Mouse (Mus musculus) T-cell, adult 2 months (primary cell): ENCODE measurements around the gene Pced1a.

Source experiments
- DNase-seq: peaks from one replicate; pipeline ENCODE4 v3.0.0; 2022; ENCODE audit warnings: low spot score

The Pced1a gene

DNA sequence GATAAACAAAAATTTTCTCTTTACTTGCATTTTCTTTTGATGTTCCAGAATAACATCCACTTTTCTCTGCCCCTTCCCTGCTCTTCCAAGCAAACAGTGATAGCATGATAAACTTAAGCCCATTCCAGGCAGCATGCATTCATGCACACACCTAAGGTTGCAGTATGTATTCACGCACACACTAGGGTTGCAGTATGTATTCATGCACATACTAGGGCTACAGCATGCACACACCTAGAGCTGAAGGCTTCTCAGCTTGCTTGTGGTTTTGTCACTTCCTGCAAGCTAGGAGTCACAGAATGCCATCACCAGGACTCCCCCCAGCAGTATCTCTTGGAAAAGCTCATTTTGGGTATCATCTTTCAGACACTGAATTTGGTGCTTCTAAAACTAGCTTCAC, 12.3 kb upstream of the Pced1a start:
- no peak for DNase-seq

DNA sequence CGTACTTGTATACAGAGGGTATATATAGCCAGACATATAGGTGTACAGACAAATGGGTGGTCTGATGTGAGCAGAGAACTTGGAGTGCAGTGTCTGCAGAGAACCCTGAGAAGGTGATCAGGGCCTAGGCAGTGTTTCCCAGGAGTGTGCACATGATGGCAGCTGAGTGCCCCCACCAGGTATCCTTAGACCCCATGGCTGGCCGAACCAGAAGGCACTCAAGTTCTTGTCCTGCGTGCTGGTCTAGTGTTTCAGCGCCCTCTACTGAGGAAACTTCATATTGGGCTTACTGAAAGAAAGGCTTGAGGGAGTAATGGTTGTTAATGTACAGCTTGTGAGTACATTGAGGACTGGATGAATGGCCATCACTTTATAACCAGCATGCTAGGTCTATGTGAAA, 8.7 kb upstream of the Pced1a start:
- DNase-seq = peak; percentile 34

DNA sequence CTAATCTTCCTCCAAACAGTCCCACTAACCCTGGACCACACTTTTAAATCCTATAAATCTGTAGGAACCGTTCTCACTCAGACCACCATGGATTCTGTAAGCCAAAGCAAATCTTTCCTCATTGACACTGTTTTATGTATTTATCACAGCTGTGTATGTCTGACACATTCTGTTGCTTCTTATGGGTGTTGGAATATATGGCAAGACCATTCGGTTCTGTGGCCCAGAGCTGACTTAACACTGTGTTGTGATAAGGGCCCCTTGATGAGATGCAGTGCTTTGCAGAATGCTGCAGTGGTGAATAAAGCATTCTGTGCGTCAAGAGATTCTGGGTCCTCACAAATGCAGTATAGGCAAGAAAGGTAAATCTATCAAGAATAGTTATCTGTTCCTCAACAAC, 7.7 kb upstream of the Pced1a start:
- no peak for DNase-seq

DNA sequence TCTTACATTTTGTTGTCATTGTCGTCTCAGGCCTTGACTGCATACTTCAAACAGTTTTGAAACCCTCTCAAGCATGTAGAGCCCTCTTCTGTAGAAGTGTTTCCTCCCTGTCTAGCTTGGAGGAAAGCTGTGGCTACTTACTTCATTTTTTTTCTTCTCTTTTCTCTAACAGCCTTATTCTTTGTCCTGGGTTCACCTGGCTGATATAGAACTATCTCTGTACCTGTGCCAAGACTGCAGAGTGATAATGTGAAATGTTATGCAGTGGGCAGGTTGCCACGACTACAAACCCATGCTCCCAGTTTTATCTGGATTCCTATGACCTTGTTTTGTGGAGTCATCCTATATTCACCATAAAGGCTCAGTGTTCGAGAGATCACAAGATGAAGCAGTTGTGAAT, 6.0 kb upstream of the Pced1a start:
- no peak for DNase-seq

DNA sequence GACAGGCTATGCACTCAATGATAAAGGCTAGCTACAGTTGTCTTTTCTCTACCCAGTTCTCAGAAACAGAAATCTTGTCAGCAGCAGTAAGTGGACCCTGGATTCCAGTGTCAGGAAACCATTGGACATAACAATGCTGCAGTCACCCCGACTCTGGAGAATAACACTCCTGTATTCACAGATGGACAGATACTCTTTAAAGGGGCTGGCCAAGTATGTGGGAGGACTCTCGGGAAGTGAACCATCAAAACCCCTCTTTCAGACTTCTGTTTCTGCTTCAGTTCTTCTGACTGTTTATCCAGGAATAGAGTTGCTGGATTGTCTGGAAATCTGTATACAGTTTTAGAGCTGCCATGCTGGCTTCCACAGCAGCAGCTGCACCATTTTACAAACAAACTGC, 5.3 kb upstream of the Pced1a start:
- no peak for DNase-seq

DNA sequence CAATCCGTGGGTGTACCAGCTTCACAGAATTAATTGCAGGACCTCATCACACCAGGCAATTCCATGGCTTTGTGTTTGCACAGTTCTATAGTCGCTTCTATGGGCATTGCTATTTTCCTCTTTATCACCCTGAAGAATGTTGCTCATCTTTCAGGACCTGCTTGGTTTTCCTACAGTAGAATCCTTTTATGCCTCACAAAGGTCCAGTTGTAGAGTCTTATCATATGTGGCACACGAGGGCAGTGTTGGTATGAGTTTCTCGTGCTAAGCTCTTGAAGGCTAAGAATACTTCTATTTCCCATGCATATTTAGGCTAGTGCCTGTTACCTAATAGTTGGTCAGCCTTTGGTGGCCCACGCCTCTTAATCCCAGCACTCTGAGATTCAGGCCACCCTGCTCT, 611 bp upstream of the Pced1a start:
- no peak for DNase-seq

DNA sequence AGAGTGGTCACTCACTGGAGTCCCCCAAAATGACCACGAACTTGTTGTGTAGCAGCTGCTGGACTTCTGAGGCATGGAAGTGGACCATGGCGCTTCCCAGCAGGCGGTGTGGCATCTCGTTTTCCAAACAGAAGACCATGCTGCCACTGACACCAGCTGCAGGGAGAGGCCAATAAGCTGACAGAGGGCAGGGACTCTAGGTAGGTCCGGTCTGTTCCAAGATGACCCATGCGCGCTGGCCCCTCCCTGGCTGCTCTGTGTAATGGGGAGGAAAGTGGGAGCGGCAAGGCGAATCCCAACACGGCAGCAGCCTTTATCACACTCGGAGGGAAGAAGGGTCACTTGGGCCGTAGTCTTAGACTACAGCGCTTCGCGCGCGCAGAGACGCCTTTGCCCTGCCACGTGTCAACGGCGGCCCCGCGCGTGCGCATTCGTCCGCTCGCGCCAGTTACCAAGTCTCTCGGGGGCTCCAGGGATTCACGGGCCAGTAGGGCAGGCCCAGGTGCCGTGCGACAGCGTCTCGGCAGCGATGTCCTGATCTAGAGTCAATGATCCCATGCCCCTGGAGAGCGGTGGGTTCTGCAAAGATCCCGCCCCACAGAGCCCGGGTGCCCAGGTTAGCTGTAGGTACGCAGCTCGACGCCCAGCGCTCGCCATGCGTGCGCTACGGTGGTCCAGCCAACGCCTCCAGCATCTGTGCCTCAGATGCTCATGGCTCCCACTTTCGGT, 940 bp downstream of the Pced1a start:
- DNase-seq = peak; percentile 77

DNA sequence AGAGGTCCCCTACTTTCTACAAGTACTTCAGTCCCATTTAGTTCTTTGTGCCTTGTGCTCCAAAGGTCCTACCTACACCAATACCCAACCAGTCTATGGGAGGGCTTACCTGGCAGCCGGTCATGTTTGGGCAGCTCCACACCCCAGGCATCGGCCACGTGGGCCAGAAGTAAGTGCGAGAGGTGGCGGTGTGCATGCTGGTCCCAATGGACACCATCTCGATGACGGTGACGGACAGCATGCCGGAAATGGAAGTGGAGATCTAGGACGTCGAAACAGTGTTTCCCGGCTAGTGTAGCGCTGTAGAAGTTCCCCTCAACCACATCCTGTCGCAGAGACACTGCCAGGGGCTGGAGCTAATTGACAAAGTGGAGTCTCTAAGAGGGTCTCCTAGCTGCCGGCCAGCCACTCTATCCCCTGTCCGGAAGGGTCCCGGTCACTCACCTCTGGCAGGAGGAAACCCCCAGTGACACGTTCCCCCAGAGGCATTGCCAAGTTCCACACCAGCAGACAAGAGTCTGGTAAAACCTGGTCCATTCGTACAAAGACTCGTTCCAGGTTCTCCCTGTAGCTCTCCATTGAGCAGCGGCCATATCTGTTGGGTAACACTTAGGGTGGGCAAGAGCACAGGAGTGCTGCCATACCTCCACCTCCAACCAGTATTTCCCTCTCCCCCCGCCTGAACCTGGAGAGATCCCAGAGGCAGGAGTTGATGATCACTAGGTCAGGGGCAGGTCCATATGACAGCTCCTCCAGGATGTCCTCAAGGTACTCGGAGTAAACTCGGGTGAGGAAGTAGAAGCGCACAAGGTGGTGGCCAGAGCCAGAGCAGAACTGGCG, 2.5 kb downstream of the Pced1a start:
- DNase-seq = no peak

DNA sequence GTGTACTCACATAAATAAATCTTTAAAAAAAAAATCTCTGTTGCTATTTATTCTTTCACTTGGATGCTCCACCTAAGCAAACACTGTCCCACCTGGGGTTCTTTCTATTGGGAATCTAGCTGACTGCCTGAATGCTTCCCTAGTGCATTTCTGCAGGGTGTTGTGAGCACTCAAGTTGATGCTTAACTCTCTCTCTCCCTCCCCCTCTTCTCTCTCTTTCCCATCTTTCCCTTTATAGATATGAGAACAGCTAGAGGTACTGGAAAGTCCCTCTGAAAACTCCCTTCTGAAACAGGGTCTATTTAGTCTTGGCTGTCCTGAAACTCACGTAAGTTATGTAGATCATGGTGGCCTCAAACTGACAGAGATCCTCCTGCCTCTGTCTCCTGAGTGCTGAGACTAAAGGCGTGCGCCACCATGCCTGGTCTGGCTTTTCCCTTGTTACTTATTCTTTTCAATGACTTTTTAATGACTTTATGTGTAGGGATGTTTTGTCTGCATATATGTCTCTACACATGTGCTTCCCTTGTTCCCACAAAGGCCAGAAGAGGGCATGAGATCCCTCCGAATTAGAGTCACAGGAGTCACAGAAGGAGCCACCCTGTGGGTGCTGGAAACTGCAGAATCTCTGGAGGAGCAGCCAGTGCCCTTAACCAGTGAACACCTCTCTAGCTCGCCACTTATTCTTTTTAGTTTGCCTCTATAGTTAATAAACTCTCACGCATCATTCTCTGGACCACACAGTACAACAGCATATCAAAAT, 10.2 kb downstream of the Pced1a start:
- no peak for DNase-seq

DNA sequence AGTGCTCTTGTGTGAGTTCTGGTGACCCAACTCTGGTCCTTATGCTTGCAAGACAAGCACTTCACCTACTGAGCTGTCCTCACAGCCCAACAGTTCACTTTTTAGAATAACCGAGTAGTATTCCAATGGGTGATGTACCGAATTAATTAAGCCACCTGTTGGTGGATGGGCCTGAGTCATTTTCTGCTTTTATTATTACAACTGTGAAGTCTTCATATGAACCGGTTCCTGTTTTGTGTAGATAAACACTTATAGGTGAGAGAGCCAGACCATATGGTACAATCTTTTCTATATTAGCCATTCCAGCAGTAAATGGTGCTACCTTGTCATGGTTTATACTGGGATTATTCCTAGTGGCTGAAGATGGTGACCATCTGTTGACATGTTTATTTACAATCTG, 11.7 kb downstream of the Pced1a start:
- DNase-seq = no peak

DNA sequence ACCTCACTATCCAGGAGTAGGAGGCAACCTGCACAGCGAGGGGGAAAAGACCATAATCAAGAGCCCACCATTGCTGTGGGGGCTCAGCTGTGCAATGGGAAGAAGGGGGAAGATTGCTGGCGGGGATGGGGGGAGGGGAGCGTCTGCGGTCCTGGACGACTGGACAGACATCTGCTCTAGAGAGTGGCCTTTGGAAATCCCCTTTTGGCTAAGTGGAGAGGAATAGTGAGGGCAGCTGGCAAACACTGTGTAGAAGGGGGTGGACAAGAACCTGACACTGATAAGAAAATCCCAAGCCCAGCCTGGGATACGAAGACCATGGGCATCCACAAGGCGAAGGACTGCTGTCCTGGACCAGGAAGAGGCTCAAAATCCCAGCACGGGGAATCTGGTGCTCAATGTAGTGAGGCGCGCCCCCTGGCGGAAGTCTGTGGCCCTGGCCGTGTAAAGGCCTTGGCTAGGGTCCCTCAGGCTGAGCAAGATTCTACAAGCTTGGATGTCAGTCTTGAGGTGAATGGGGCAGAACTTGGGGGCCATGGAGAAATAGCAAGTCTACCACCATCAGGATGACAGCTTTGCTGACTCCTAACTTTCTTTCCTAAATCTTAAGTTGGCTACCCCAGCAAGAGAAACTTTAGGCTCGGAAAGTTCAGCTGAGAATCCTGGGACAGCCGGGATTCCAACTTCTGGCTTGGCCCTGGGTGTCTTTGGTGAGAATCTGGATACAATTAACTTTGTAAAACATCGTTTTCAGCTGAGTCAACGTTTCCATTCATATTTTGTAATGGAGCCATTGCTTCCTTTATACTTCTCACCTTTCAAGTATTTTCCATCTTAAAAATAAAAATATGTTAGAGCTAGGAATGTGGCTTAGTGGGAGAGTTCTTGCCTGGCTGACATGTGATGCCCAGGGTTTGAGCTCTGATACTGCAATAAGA, 12.7 kb downstream of the Pced1a start:
- peak; percentile 49 for DNase-seq

DNA sequence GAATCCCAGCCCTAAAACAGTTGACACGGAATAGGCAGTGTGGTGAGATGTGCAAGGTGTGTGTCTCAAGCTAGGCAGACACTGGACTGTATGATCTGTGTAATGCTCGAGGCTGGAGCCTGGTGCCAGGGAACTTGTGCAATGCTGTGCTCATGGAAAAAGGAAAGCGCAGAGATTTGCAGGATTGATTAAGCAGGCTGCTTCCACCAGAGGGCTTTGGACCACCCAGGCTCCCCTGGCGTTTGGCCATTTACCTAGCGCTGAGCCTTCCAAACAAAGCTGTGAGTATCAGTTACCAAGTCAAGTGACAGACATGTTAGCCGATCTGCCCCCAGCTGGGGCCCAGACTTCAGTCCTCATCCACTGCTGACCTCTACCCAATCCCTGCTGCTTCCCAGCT, 16.3 kb downstream of the Pced1a start:
- DNase-seq = no peak

DNA sequence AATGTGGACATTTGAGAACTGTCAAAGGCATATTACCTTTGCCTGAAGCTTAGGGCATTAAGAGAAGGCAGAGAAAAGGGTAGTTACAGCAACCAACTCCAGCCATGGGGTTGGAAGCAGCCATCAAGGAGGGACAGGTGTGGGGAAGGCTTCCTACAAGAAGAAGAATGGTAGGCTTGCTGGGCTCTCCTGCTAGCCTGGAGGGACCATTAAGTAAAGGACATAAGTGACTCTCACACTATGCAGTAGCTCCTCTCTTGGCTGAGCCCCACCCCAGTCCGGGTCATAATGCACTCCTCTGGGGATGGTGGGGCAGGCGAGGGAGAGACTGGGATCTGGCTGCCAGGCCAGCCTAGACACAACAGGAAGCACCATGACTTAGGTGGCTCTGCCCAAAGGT, 18.3 kb downstream of the Pced1a start, which contains the start of gene Tmem239:
Tmem239 (plus strand) TSS at position 301 of the 400 bp plus-strand sequence.
- DNase-seq = no peak

DNA sequence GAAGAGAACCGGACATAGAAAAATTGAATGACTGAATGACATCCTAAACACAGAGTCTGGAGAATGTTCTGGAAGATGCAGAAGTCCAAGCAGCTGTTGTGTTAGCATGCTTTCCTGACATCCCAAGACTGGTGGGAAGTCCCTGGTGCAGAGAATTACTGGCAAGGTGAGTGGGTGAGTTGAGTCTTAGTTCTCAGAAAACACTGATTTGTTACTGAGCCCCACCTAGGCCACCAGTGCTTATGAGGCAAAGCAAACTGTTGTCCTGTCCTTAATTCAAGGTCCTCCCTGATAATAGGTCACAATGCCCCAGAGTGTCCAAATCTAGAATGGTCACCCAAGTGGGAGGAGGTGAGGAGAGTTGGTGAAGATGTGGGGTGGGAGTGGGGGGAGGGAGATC, 19.6 kb downstream of the Pced1a start, which contains the start of the genes Gm28372 and 1700020A23Rik:
Gm28372 (plus strand) TSS at position 301 of the 400 bp plus-strand sequence.
1700020A23Rik (plus strand) TSS at position 321 of the 400 bp plus-strand sequence.
- DNase-seq = no peak

DNA sequence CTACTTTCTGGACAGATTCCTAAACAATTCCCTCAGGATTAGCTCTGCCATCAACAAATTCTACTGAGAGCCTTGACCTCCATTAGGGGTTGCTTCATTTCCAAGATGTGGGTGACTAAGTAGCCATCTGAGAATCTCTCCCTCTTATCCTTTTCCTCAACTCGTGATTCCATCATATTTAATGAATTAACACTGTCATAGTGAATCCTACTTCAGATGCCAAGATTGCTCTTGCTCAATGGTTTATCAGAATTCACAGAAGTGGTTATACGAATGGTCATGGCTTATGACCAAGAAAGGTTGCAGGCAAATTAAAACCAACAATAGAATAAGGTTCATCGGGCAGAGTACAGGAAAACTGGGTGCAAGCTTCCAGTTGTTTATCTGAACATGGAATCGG, 22.6 kb downstream of the Pced1a start:
- no peak for DNase-seq

DNA sequence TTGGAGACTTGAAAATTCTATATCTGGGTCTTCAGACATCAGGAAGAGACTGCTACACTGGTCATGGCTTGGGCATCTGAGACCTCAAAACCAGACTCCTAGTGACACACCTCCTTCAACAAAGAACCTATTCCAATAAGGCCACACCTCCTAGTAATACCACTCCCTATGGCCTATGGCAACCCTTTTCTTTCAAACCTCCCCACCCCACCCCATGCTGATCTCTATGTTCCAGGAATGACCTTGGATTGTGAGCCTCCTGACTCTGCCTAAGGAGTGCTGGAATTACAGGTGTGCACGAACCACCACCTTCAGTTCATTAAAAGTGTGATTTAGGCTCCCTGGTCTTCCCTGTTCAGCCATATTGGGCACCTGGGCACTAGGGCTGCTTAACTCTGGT, 24.5 kb downstream of the Pced1a start:
- no peak for DNase-seq

DNA sequence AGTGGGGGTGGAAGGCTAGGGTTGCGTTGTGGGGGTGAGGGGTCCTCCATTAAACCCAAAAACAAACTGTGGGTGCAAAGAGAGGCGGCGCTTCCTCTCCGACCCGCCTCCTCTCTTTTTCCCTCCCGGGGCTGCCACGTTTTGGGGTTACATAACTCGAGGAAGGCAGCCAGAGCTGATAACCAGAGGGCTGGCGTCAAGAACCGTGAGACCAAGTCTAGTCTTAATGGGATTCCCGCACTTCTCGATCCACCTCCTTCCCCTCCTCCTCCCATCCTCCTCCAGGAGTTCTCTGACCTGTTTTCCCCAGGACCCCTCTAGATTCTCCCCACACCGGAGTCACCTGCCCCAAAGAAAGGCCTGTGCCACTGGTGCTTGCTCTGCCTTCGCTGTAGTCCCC, 26.4 kb downstream of the Pced1a start:
- DNase-seq = no peak

DNA sequence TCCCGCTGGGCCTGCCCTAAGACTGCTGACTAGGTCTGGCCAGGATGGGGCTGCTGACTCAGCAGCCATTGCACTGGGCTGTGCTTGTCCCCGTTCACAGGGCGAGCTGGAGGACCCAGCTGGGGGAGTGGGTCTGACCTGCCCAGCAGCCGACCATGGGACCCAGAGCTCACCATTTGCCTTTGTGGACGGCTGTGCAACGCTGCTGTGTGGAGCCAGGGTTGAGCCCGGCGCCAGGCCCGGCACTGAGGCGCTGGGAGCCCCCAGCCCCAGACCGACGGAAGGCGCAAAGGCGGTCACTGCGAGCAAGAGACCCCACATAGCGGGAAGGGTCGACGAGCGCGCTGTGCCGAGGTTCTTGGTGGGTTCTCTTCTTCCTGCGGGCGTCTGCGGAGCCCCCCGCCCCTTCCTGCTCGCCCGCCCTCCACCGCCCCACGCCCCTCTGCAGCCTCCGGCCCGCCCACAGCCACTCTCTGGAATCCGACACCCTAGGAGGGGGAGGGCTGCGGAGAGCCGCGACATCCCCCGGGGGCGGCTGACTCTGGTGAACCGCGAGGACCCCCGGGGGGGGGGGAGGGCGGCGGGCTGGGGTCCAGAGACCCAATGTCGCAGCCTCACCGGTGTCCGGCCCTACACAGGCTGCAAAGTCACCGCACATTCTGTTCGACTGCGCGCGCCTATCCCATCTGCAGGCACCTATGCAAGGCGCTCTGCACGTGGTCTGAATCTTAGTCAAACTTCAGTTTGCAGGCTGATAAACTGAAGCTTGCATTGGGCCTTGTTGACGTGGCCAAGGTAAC, 27.1 kb downstream of the Pced1a start, which contains the start of gene Cpxm1:
Cpxm1 (minus strand) TSS at position 389 of the 800 bp plus-strand sequence.
- no peak for DNase-seq

DNA sequence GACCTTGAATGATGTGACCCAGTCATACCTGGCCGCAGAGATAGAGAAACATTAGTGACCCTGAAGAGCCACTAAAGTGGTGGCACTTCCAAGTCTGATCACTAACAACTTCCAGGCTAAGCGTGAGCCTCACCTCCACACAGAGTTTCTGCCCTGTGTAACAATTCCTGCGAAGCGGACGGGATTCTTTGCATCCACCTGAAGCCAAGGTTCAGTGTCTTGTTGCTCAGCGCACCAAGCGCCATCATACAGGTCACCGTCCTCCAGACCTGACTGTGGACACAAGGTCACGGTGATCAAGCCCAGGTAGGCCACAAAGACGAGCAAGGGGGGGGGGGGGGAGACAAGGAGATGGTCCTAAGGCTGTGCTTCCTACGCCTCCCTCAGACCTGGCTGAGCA, 28.8 kb downstream of the Pced1a start:
- no peak for DNase-seq

DNA sequence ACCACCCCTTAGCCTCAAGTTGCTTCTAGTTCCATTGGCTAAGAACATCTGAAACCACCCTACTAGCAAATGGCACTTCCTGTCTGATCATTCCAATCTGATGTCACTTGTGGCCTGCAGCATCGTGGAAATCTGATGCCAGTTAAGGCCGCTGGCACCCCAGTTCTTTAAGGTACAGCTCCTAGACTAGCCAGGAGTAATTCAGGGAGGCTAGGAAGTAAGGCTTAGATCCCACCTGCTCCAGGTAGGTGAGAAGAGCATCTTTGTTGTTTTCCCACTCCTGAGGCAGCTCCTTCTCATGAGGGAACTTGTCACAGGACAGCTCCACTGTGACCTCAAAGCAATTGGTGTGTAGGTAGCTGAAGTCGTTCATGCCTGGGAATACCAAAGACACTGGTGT, 31.7 kb downstream of the Pced1a start:
- no peak for DNase-seq
